Mouse (Mus musculus) heart, adult 2 months (tissue): Measurements from ENCODE around the gene Sys1. TPM values are rescaled to one million over a fixed set of nuclear protein-coding genes. Genes with fewer than 3 reads are reported as not detected.

Experiments
- DNase-seq, 2 experiments: peaks; one replicate each; pipeline ENCODE4 v3.0.0; 2021
- H3K27ac ChIP-seq: fragments of 200-600 bp; 2 replicates; pipeline ENCODE4 v1.8.1; 2022
- H3K27me3 ChIP-seq: fragments of 200-500 bp; 2 replicates; pipeline ENCODE4 v1.6.1; 2012; ENCODE audit warnings: mild to moderate bottlenecking, low read length, inconsistent platforms, mixed read lengths; ENCODE audit not compliant: control insufficient read depth, insufficient read depth
- H3K36me3 ChIP-seq: fragments of 200-500 bp; 2 replicates; pipeline ENCODE4 v1.6.1; 2012; ENCODE audit warnings: low read length, inconsistent platforms; ENCODE audit not compliant: control insufficient read depth, insufficient read depth
- H3K4me1 ChIP-seq: fragments of 200-500 bp; 2 replicates; pipeline ENCODE4 v1.6.1; 2011; ENCODE audit warnings: low read length; ENCODE audit not compliant: control insufficient read depth, insufficient read depth
- H3K4me3 ChIP-seq: fragments of 200-600 bp; 2 replicates; pipeline ENCODE4 v1.8.1; 2022
- H3K79me2 ChIP-seq: fragments of 200-500 bp; replicated peaks from 2 replicates; pipeline ENCODE4 v1.6.1; 2012; ENCODE audit warnings: mild to moderate bottlenecking, inconsistent platforms, low read length, moderate library complexity, mixed read lengths; ENCODE audit not compliant: control insufficient read depth, insufficient read depth
- H3K9ac ChIP-seq: fragments of 200-500 bp; 2 replicates; pipeline ENCODE4 v1.6.1; 2012; ENCODE audit warnings: low read depth, mild to moderate bottlenecking, control low read depth, inconsistent platforms, low read length, mixed read lengths
- CTCF ChIP-seq: fragments of 200-600 bp; IDR thresholded peaks from 2 replicates; pipeline ENCODE4 v1.8.1; 2022; ENCODE audit warnings: antibody characterized with exemption, mild to moderate bottlenecking, moderate library complexity
- EP300 ChIP-seq: fragments of 200-500 bp; IDR thresholded peaks from 2 replicates; pipeline ENCODE4 v1.6.1; 2011; ENCODE audit warnings: low read depth, low read length, control low read depth; ENCODE audit not compliant: insufficient read depth
- POLR2A ChIP-seq: fragments of 200-500 bp; IDR thresholded peaks from 2 replicates; pipeline ENCODE4 v1.6.1; 2011; ENCODE audit warnings: mild to moderate bottlenecking, low read depth, low read length, control low read depth; ENCODE audit not compliant: insufficient read depth
- WGBS: fragments of 180-500 bp; shearing (Covaris S2); methylation state at CpG from one replicate; pipeline ENCODE4 v1.1.7; 2018; 5-methylcytosine and 5-hydroxymethylcytosine counted together
- intact Hi-C: fragments of 180-260 bp; cut with DNase I; formaldehyde crosslinking; loops from one replicate; pipeline ENCODE4 v1.15.1; 2025
- polyA plus RNA-seq: library from polyadenylated mRNA; depleted of rRNA; stranded (reverse); fragments of >200 nt; gene quantifications from 2 replicates; pipeline ENCODE4 v1.2.3, GENCODE M21; 2012
- total RNA-seq, 2 experiments: library from RNA; stranded (reverse); gene quantifications; 2 replicates each; pipeline ENCODE4 v1.2.3; 2021

Gene Sys1
- total and polyA plus RNA-seq, 3 experiments: 21.1 to 55.0 (median 26.4) TPM

GRCm38 (mm10) chr2:164431676-164432465 is 24.9 kb upstream of the Sys1 start:
- no peak for TF ChIP-seq POLR2A
- no peak for TF ChIP-seq CTCF
- no peak for TF ChIP-seq EP300
- Histone ChIP-seq H3K36me3 (no peaks in the 10 kb centered on the region), H3K27me3 (no peaks in the 10 kb centered on the region), H3K27ac (peak overlapping the region; percentile 30), H3K4me3 (no peak overlapping the region), H3K79me2 (no peaks in the 10 kb centered on the region), H3K4me1 (peaks cover 7% of the 10 kb centered on the region), H3K9ac (no peak overlapping the region)
- intact Hi-C loops: no loop called here
- DNase-seq: no peak
- WGBS: 76% methylated on average over 9 of the region's 9 CpGs

DNA sequence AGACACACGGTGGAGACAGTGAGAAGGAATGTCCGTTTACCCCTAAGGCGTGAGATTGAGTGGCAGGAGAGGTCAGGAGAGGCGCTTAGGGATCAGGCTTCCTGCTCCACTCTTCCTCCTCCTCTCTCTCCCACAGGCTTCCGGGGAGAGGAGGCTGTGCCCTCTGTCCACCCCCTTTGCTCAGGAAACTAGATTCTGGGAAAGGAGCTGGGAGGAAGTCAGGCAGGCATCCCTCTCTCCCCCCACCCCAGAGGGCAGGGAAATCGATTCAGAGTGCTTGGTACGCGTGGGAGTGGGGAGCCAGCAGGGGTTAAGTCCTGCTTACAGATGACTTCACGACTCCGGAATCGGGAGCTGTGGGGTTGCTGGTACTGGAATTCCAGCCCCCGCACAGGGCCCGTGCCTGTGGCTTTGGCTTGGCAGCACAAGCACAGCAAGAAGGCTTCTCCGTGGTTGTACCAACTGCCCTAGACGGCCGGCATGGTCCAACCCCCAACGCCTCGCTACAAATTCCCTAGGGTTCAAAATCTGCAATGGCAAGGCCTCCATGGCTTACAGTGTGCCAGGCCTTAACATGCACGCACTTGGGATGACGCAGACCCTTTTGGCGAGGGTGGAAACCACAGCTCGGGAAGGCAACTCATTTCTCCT is 24.1 kb upstream of the Sys1 start:
- peaks cover 9% of the 10 kb centered on the region for H3K4me1 ChIP-seq
- H3K4me3 ChIP-seq: no peak overlapping the region
- 29% methylated on average over 22 of the region's 22 CpGs for WGBS
- peak overlapping the region; percentile 10; the same call in 1 of the 2 replicates for H3K9ac ChIP-seq
- TF ChIP-seq CTCF (no peak), EP300 (no peak), POLR2A (no peak)
- intact Hi-C loops: no loop called here
- H3K36me3 ChIP-seq: no peaks in the 10 kb centered on the region
- H3K79me2 ChIP-seq: no peaks in the 10 kb centered on the region
- peak in 1 of 2 experiments; percentile 56 for DNase-seq
- no peaks in the 10 kb centered on the region for H3K27me3 ChIP-seq
- H3K27ac ChIP-seq: peak overlapping the region; percentile 30

GRCm38 (mm10) chr2:164433278-164433895 is 23.4 kb upstream of the Sys1 start:
- no peaks in the 10 kb centered on the region for H3K27me3 ChIP-seq
- no peaks in the 10 kb centered on the region for H3K36me3 ChIP-seq
- H3K4me3 ChIP-seq: no peak overlapping the region
- 86% methylated on average over 9 of the region's 9 CpGs for WGBS
- intact Hi-C loops: no loop called here
- no peaks in the 10 kb centered on the region for H3K79me2 ChIP-seq
- no peak for DNase-seq
- no peak overlapping the region for H3K9ac ChIP-seq
- peaks cover 10% of the 10 kb centered on the region for H3K4me1 ChIP-seq
- TF ChIP-seq CTCF (no peak), POLR2A (no peak), EP300 (no peak)
- no peak overlapping the region; the same call in 1 of the 2 replicates for H3K27ac ChIP-seq

GRCm38 (mm10) chr2:164434681-164435080 is 22.1 kb upstream of the Sys1 start:
- WGBS: 73% methylated on average over 3 of the region's 3 CpGs
- no peaks in the 10 kb centered on the region for H3K27me3 ChIP-seq
- H3K27ac ChIP-seq: no peak overlapping the region
- peaks cover 12% of the 10 kb centered on the region for H3K4me1 ChIP-seq
- no peak overlapping the region for H3K4me3 ChIP-seq
- no peak overlapping the region for H3K9ac ChIP-seq
- no peaks in the 10 kb centered on the region for H3K79me2 ChIP-seq
- H3K36me3 ChIP-seq: no peaks in the 10 kb centered on the region
- TF ChIP-seq EP300: no peak
- TF ChIP-seq CTCF: no peak
- TF ChIP-seq POLR2A: no peak
- DNase-seq: no peak
- intact Hi-C loops: no loop called here

DNA sequence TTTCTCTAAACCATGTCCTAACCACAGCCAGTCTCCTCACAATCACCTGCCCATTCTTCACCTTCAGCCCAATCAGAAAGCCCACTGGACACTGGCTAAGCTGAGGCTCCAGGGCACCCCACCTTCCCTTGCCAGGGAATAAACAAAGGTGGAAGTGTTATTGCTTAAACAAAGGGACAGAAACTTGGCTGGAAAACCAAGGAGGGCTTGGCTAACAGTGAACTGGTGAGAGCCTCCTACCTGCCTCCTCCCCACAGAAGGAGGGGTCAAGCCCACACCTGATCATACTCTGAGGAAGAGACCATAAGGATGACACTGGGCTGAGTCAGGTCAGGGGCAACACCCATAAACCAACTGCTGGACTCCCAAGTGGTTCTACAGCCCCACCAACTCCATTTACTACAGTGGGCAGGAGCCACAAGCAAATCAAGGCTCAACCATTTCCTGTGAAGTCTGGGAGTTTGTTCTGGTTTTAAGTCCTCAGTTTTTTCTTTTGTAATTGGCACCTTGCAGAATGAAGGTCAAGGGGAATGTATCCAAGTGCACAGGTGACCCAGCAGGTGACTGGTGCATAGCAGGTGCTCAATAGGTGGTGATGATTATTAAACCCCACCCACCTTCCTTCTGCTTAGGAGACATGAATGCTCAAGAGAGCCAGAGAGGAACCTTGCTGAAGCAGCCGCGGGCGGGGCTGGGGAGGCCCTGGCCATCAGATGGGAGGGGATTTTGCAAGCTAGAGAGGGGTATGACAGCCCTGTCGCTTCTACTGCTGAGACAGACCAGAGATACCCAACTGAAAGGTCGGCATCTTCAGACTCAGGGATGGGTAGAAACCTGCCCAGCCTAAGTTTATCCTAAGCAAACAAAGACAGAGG is 21.3 kb upstream of the Sys1 start:
- Histone ChIP-seq H3K4me1 (peaks cover 12% of the 10 kb centered on the region), H3K9ac (no peak overlapping the region)
- TF ChIP-seq CTCF (no peak), EP300 (no peak), POLR2A (no peak)

More for the DNA sequence above, 21.3 kb upstream of the Sys1 start:
- Histone ChIP-seq H3K27me3 (no peaks in the 10 kb centered on the region), H3K4me3 (no peak overlapping the region), H3K27ac (no peak overlapping the region), H3K36me3 (no peaks in the 10 kb centered on the region), H3K79me2 (no peaks in the 10 kb centered on the region)
- 42% methylated on average over 5 of the region's 5 CpGs for WGBS
- no peak for DNase-seq
- intact Hi-C loops: no loop called here
